22 mouse cellular contexts compared by ENCODE assay signal in genomic region chr8:119637381-119637780, GRCm38 (mm10). TPM values are rescaled to one million over a fixed set of nuclear protein-coding genes. Genes with fewer than 3 reads are reported as not detected.
DNase-seq lines count a peak whose midpoint lies in the region; TF ChIP-seq lines count a peak whose summit lies in the region.
"Had no signal": no experiment of that assay in that cellular context is flagged by ENCODE, and none has a peak within 500 bp of the region (broad histone marks: within the 10 kb centered on the region; RNA-seq: fewer than 3 reads in every experiment).

No protein-coding gene starts in this region.

- TF ChIP-seq CTCF in gastrocnemius, adult 2 months (IDR thresholded peaks at IDR 0.05): no peak

- H3K4me3 ChIP-seq in gastrocnemius, adult 2 months: no peak overlapping the region
- H3K4me3 ChIP-seq in brown adipose tissue, adult 24 weeks (ENCODE audit: insufficient read depth, low read depth, low read length): no peak overlapping the region
- H3K4me3 ChIP-seq: embryonic facial prominence, embryonic 10.5 days; embryonic facial prominence, embryonic 12.5 days; forebrain, embryonic 10.5 days; forebrain, embryonic 12.5 days had no signal

- H3K4me1 ChIP-seq in brown adipose tissue, adult 24 weeks (ENCODE audit: control insufficient read depth, insufficient read depth, insufficient read length, low read length): peaks cover 17% of the 10 kb centered on the region

- peak overlapping the region; percentile 75 for H3K27ac ChIP-seq in gastrocnemius, adult 2 months
- H3K27ac ChIP-seq in brown adipose tissue, adult 24 weeks (replicated peaks; ENCODE audit: low read depth, low read length): peak overlapping the region; percentile 56
- H3K27ac ChIP-seq: embryonic facial prominence, embryonic 10.5 days; embryonic facial prominence, embryonic 12.5 days; forebrain, embryonic 12.5 days had no signal

- intact Hi-C loops in gastrocnemius, adult 2 months (cut with DNase I): no loop called here
- intact Hi-C loops in heart, postnatal 10 days (cut with DNase I): no loop called here

- DNase-seq in gastrocnemius, adult 2 months: no peak
- DNase-seq in gastrocnemius, adult 8-10 months (ENCODE audit: low spot score in 2 of 2): no peak
- DNase-seq in fat pad, adult 2 months (ENCODE audit: extremely low read depth, low read depth, low spot score): peak; percentile 75
- peak; percentile 43 for DNase-seq in skeletal muscle tissue, adult 2 months (ENCODE audit: low read depth, low spot score)
- DNase-seq in heart, postnatal 10 days: no peak
- DNase-seq in kidney, adult 9 months: no peak
- DNase-seq: adrenal gland, postnatal 25 days; cerebellum, adult 11-12 months; cerebellum, adult 2 months; cerebellum, adult 9-10 months; cerebellum, postnatal 10 days; cerebellum, postnatal 25 days had no signal

RNA-seq across cellular contexts. Expression of gene Kcng4, which starts 1.9 kb away (rescaled TPM):
- 10 to 100 TPM; 14.1 to 14.3 TPM for total RNA-seq in gastrocnemius, adult 2 months (2021)
- total RNA-seq in gastrocnemius, adult 8-10 months (2022): 10 to 100 TPM in 3 of 4 experiments, 1 to 10 TPM in 1; 8.3 to 22.8 (median 16.5) TPM
- polyA plus RNA-seq in brown adipose tissue, adult 24 weeks (2012; ENCODE audit: insufficient read depth, insufficient read length, missing spikeins): 1.9 TPM in 2 replicates
- under 1 TPM in 1 of 2 experiments, not detected in 1; 0.10 TPM for total RNA-seq in heart, postnatal 10 days (2021)
- total RNA-seq: MEL had no signal
- polyA plus RNA-seq: C2C12; forebrain, embryonic 16.5 days had no signal

RNA-seq across cellular contexts. Expression of gene Adad2, which starts 24.8 kb away (rescaled TPM):
- not detected for total RNA-seq in gastrocnemius, adult 2 months (2021)
- not detected for total RNA-seq in gastrocnemius, adult 8-10 months (2022)
- not detected in 2 replicates for polyA plus RNA-seq in brown adipose tissue, adult 24 weeks (2012; ENCODE audit: insufficient read depth, insufficient read length, missing spikeins)
- not detected for total RNA-seq in heart, postnatal 10 days (2021)
- total RNA-seq: adrenal gland, adult 8-10 months; adrenal gland, postnatal 25 days; adrenal gland, postnatal 4 days; MEL had no signal
- polyA plus RNA-seq: C2C12; forebrain, embryonic 16.5 days had no signal

RNA-seq across cellular contexts. Expression of gene Wfdc1, which starts 28.8 kb away (rescaled TPM):
- 10 to 100 TPM; 96.5 to 98.7 TPM for total RNA-seq in gastrocnemius, adult 2 months (2021)
- 10 to 100 TPM; 63.4 to 89.3 (median 75.2) TPM for total RNA-seq in gastrocnemius, adult 8-10 months (2022)
- 1.7 and 3.0 TPM in 2 replicates for polyA plus RNA-seq in brown adipose tissue, adult 24 weeks (2012; ENCODE audit: insufficient read depth, insufficient read length, missing spikeins)
- 10 to 100 TPM; 45.0 to 47.4 TPM for total RNA-seq in heart, postnatal 10 days (2021)
- total RNA-seq: MEL had no signal
- polyA plus RNA-seq: C2C12 had no signal

RNA-seq across cellular contexts. Expression of gene Taf1c, which starts 32.4 kb away (rescaled TPM):
- total RNA-seq in gastrocnemius, adult 2 months (2021): 1 to 10 TPM; 5.2 to 6.6 TPM
- 1 to 10 TPM; 5.2 to 8.0 (median 6.9) TPM for total RNA-seq in gastrocnemius, adult 8-10 months (2022)
- polyA plus RNA-seq in brown adipose tissue, adult 24 weeks (2012; ENCODE audit: insufficient read depth, insufficient read length, missing spikeins): 0.92 and 1.8 TPM in 2 replicates
- total RNA-seq in heart, postnatal 10 days (2021): 1 to 10 TPM; 3.9 to 4.7 TPM

Comparison
In these comparisons a context has a peak if more than half of its experiments do, and no peak if none do; other contexts are left out.
1. DNase-seq: peak in fat pad, adult 2 months (single experiment) and skeletal muscle tissue, adult 2 months (single experiment); none in gastrocnemius, adult 2 months (single experiment), gastrocnemius, adult 8-10 months (0 of 2), heart, postnatal 10 days (0 of 2) and kidney, adult 9 months (single experiment).
2. RNA of gene Kcng4, which starts 1.9 kb away (total RNA-seq): 8.3 to 22.8 TPM in gastrocnemius, adult 8-10 months and 14.1 to 14.3 TPM in gastrocnemius, adult 2 months; 0.10 TPM in heart, postnatal 10 days; every median in the first group is over 4 times any median in the second.